Mouse (Mus musculus) ES-E14 (cell line): ENCODE measurements around the gene Hinfp. TPM values are rescaled to one million over a fixed set of nuclear protein-coding genes. Genes with fewer than 3 reads are reported as not detected.

ENCODE experiments used
- DNase-seq: peaks from one replicate; pipeline ENCODE4 v3.0.0-alpha.2; 2013; ENCODE audit warnings: low read depth, low spot score
- H3K27ac ChIP-seq: 2 replicates; pipeline ENCODE4 v1.5.1; 2012; ENCODE audit warnings: low read depth, mild to moderate bottlenecking, low read length, moderate library complexity, mixed read lengths; ENCODE audit not compliant: poor library complexity, insufficient read depth, severe bottlenecking
- H3K36me3 ChIP-seq: 2 replicates; pipeline ENCODE4 v1.6.1; 2012; ENCODE audit warnings: mild to moderate bottlenecking, low read length, moderate library complexity, mixed read lengths; ENCODE audit not compliant: control insufficient read depth, poor library complexity, insufficient read depth, severe bottlenecking
- H3K4me1 ChIP-seq, 2 experiments: fragments of 150-350 bp in 1 of 2; sonication (generic) in 1 of 2; 2 replicates each; pipeline ENCODE4 v1.6.1; 2012; ENCODE audit warnings: low read length in 2 of 2, mild to moderate bottlenecking in 1 of 2, mixed read lengths in 1 of 2; ENCODE audit not compliant: control insufficient read depth in 2 of 2, insufficient read depth in 2 of 2, poor library complexity in 1 of 2
- H3K4me3 ChIP-seq, 2 experiments: fragments of 150-350 bp in 1 of 2; sonication (generic) in 1 of 2; 2 replicates each; pipeline ENCODE4 v1.5.1; 2012; ENCODE audit warnings: low read length in 2 of 2, low read depth in 1 of 2, mild to moderate bottlenecking in 1 of 2, mixed read lengths in 1 of 2; ENCODE audit not compliant: insufficient read depth in 1 of 2, poor library complexity in 1 of 2, severe bottlenecking in 1 of 2
- H3K9ac ChIP-seq: 2 replicates; pipeline ENCODE4 v1.6.1; 2012; ENCODE audit warnings: low read depth, mild to moderate bottlenecking, low read length, mixed read lengths; ENCODE audit not compliant: poor library complexity, insufficient read depth, severe bottlenecking
- H3K9me3 ChIP-seq: fragments of 150-350 bp; sonication (generic); 2 replicates; pipeline ENCODE4 v1.6.1; 2012; ENCODE audit warnings: low read depth, mild to moderate bottlenecking, low read length; ENCODE audit not compliant: control insufficient read depth, insufficient read depth
- CHD2 ChIP-seq: IDR thresholded peaks from 2 replicates; pipeline ENCODE4 v1.6.1; 2014; ENCODE audit warnings: mild to moderate bottlenecking, low read depth, low read length, inconsistent platforms
- HCFC1 ChIP-seq: IDR thresholded peaks from 2 replicates; pipeline ENCODE4 v1.6.1; 2012; ENCODE audit warnings: low read length, inconsistent platforms, borderline replicate concordance; ENCODE audit not compliant: insufficient read depth
- MAFK ChIP-seq: IDR thresholded peaks from 2 replicates; pipeline ENCODE4 v1.6.1; 2014; ENCODE audit warnings: mild to moderate bottlenecking, low read depth, low read length, inconsistent platforms; ENCODE audit not compliant: insufficient read depth
- ZC3H11A ChIP-seq: IDR thresholded peaks from 2 replicates; pipeline ENCODE4 v1.6.1; 2012; ENCODE audit warnings: low read depth, mild to moderate bottlenecking, inconsistent platforms, low read length, borderline replicate concordance
- ZNF384 ChIP-seq: IDR thresholded peaks from 2 replicates; pipeline ENCODE4 v1.6.1; 2012; ENCODE audit warnings: low read depth, low read length, inconsistent platforms
- in situ Hi-C, 2 experiments: fragments of 600-800 bp; cut with MboI; formaldehyde crosslinking; loops; one replicate each; pipeline ENCODE4 v1.15.1; 2025; ENCODE audit warnings: low sequenced_read_pairs in 2 of 2, inconsistent platforms in 1 of 2; ENCODE audit not compliant: unreplicated experiment in 2 of 2
- total RNA-seq: library from RNA; depleted of rRNA; stranded (reverse); fragments of 300-350 nt; gene quantifications from 2 replicates; pipeline ENCODE4 v1.2.3, GENCODE M21; 2012

The Hinfp gene
- total RNA-seq, 1 experiment = 29.1 TPM

DNA sequence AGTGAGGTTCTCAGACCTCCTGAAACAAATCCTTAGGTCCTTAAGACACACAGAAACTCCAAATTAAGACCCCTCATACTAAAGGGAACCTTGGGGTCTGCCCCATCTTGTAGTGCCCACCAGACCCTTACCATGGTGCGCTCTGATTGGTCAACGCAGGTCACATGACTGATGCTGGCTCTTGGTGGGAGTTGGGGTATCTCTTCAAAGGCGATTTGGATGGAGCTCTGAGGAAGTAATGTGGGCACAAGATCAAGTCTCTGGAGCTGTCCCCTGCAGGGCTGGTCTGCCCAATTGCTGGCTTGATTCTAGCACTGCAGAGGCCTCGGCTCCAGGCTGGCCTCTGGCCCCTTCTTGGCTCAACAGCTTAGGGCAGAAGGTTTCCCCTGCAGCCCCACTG is 12.0 kb upstream of the Hinfp start:
- Histone ChIP-seq H3K9ac (no peak overlapping the region), H3K9me3 (no peaks in the 10 kb centered on the region), H3K27ac (no peak overlapping the region), H3K36me3 (no peaks in the 10 kb centered on the region), H3K4me1 (peaks cover 0 to 2% of the 10 kb centered on the region in 2 experiments; a peak in 1 of 4 replicates), H3K4me3 (no peak overlapping the region)
- DNase-seq = no peak
- TF ChIP-seq ZNF384 = no peak
- no peak for TF ChIP-seq CHD2
- no peak for TF ChIP-seq MAFK
- no peak for TF ChIP-seq ZC3H11A
- no peak for TF ChIP-seq HCFC1
- in situ Hi-C loops = no loop called here

- H3K9me3 ChIP-seq = no peaks in the 10 kb centered on the region
- H3K36me3 ChIP-seq = no peaks in the 10 kb centered on the region
Observed at GRCm38 (mm10) chr9:44314910-44315309, 9.4 kb upstream of the Hinfp start.

GRCm38 (mm10) chr9:44314257-44314547 is 8.7 kb upstream of the Hinfp start:
- Histone ChIP-seq H3K4me1 (peaks cover 0 to 22% of the 10 kb centered on the region in 2 experiments; a peak in 3 of 4 replicates), H3K36me3 (no peaks in the 10 kb centered on the region), H3K9me3 (no peaks in the 10 kb centered on the region), H3K9ac (no peak overlapping the region), H3K27ac (no peak overlapping the region), H3K4me3 (no peak overlapping the region)
- DNase-seq = no peak
- TF ChIP-seq HCFC1 (no peak), MAFK (no peak), ZNF384 (no peak), CHD2 (no peak), ZC3H11A (no peak)
- in situ Hi-C loops = no loop called here

More at GRCm38 (mm10) chr9:44314910-44315309, 9.4 kb upstream of the Hinfp start:
- TF ChIP-seq MAFK (no peak), ZNF384 (no peak), ZC3H11A (no peak), CHD2 (no peak), HCFC1 (no peak)
- Histone ChIP-seq H3K4me1 (peaks cover 0 to 17% of the 10 kb centered on the region in 2 experiments; a peak in 2 of 4 replicates), H3K9ac (no peak overlapping the region), H3K27ac (no peak overlapping the region), H3K4me3 (no peak overlapping the region)
- in situ Hi-C loops = no loop called here
- DNase-seq = no peak

DNA sequence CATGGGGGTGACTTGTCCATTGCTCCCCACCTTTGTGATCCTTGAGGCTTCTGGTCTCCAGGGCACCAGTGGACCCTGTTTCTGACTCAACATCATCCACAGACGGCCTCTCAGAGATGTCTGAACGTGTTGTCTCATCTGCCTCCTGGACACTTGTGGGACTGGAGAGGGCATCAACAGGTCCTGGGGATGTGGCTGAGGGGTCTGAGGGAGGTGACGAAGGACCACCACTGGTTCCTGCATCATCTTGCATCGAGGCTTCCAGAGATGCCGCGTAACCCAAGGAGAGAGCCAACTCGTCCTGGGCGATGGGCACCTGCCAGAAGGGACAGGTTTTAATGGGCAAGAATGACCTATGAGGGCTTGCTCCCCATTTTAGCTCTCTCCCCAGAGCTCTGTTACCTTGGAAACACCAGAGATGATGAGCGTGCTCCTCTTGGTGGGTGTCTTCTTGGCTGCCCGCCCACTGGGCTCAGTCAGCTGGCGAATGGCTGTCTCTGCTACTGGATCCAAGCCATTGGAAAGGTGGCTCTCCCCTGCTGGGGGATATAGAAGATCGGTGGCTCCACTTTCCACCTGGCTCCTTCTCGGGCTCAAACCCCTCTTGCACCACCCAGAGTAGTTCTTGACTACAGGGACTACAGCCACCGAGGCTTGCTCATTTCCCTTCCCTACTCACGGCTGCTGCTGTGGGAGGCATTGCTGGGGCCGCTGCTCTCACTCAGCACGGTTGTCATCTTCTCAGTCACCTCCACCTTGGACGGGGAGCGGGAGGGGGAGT is 8.2 kb upstream of the Hinfp start:
- Histone ChIP-seq H3K9ac (no peak overlapping the region), H3K4me3 (no peak overlapping the region), H3K27ac (no peak overlapping the region), H3K9me3 (no peaks in the 10 kb centered on the region), H3K4me1 (peaks cover 0 to 22% of the 10 kb centered on the region in 2 experiments; a peak in 3 of 4 replicates), H3K36me3 (no peaks in the 10 kb centered on the region)
- DNase-seq = no peak
- in situ Hi-C loops = no loop called here
- TF ChIP-seq ZNF384 = no peak
- no peak for TF ChIP-seq CHD2
- no peak for TF ChIP-seq ZC3H11A
- TF ChIP-seq HCFC1 = no peak
- TF ChIP-seq MAFK = no peak
